Mouse (Mus musculus): ENCODE measurements at regions not wholly inside any gene's neighbourhood (a gene's known extent, or its start where the extent isn't known, plus 50 kb on each side); places are given as distances from the start of the nearest gene placed in this dataset.

DNA sequence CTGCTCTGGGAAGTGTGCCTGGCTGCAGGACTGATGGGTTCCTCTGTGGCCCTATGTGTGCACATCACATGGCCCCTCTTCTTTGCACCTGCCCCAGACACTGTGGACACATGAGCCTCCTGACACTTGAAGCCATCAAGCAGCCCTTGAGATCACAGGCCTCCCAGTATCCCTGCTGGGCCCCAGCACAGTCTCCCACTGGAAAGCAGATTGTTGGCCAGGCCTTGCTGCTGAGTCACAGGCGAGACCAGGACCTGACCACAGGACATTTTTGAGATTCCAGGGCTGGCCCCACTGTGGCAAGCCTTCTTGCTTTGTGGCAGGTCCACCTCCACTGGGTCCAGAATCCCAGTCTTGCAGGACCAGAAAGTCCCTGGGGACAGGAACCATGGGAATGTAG lies 105.5 kb upstream of the Ccnd1 start:
- in situ Hi-C loops (cut with MboI; ENCODE audit: low sequenced_read_pairs in 2 of 2, unreplicated experiment in 2 of 2), result no loop called here
- H3K9me3 ChIP-seq (ENCODE audit: control insufficient read depth, insufficient read depth, low read depth, low read length), result no peaks in the 10 kb centered on the region
- no peak for DNase-seq (ENCODE audit: low read depth, low spot score)
- TF ChIP-seq MAFK (IDR thresholded peaks at IDR 0.05; ENCODE audit: insufficient read depth, low read depth, low read length) (no peak), CHD2 (IDR thresholded peaks at IDR 0.05; ENCODE audit: low read depth, low read length) (no peak), ZNF384 (IDR thresholded peaks at IDR 0.05; ENCODE audit: low read depth, low read length) (no peak), HCFC1 (IDR thresholded peaks at IDR 0.05; ENCODE audit: borderline replicate concordance, insufficient read depth, low read length) (no peak), ZC3H11A (IDR thresholded peaks at IDR 0.05; ENCODE audit: borderline replicate concordance, low read depth, low read length) (no peak)
- no peak overlapping the region for H3K4me3 ChIP-seq (ENCODE audit: insufficient read depth in 1 of 2, low read depth in 1 of 2, low read length in 2 of 2, poor library complexity in 1 of 2, severe bottlenecking in 1 of 2)
- H3K27ac ChIP-seq (ENCODE audit: insufficient read depth, low read depth, low read length, poor library complexity, severe bottlenecking), result no peak overlapping the region
- no peak overlapping the region for H3K9ac ChIP-seq (ENCODE audit: insufficient read depth, low read depth, low read length, poor library complexity, severe bottlenecking)
- peaks cover 0 to 9% of the 10 kb centered on the region in 2 experiments; a peak in 1 of 4 replicates for H3K4me1 ChIP-seq (ENCODE audit: control insufficient read depth in 2 of 2, insufficient read depth in 2 of 2, low read length in 2 of 2, poor library complexity in 1 of 2)
- no peaks in the 10 kb centered on the region for H3K36me3 ChIP-seq (ENCODE audit: control insufficient read depth, insufficient read depth, low read length, poor library complexity, severe bottlenecking)

DNA sequence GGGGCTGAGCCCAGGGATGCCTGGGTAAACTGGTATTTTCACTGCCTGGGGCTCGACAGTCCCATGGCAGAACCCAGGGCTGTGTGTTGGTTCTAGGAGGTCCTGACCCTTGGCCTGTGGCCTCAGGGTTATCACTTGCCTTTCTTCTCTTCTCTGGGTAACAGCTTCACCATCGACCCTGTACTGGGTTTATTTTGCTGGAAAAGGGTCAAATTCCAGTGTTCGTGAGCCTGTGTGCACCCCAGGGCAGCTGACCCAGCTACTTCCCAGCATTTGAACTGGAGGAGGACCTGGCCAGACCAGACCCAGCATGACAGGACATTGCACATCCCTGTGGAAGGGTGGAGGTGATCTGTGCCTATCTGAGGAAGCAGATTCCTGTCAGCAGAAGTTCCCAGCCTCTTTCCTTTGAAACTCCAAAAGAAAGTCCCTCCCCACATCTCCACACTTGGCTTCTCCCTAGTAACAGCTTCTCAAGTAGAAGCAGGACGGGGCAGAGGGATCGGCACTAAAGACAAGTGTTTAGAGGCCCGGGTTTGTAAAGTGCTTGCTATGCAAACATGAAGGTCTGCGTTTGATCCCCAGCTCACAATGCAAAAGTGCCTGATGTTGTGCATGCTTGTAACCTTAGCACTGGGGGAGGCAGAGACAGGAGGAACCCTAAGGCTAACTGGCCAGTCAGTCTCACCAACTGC lies 103.9 kb upstream of the Ccnd1 start:
- Histone ChIP-seq H3K4me3 (ENCODE audit: insufficient read depth in 1 of 2, low read depth in 1 of 2, low read length in 2 of 2, poor library complexity in 1 of 2, severe bottlenecking in 1 of 2) (no peak overlapping the region), H3K36me3 (ENCODE audit: control insufficient read depth, insufficient read depth, low read length, poor library complexity, severe bottlenecking) (no peaks in the 10 kb centered on the region), H3K4me1 (ENCODE audit: control insufficient read depth in 2 of 2, insufficient read depth in 2 of 2, low read length in 2 of 2, poor library complexity in 1 of 2) (peaks cover 0 to 7% of the 10 kb centered on the region in 2 experiments; a peak in 1 of 4 replicates), H3K9me3 (ENCODE audit: control insufficient read depth, insufficient read depth, low read depth, low read length) (no peaks in the 10 kb centered on the region), H3K27ac (ENCODE audit: insufficient read depth, low read depth, low read length, poor library complexity, severe bottlenecking) (no peak overlapping the region), H3K9ac (ENCODE audit: insufficient read depth, low read depth, low read length, poor library complexity, severe bottlenecking) (no peak overlapping the region)
- in situ Hi-C loops (cut with MboI; ENCODE audit: low sequenced_read_pairs in 2 of 2, unreplicated experiment in 2 of 2), result no loop called here
- TF ChIP-seq MAFK (IDR thresholded peaks at IDR 0.05; ENCODE audit: insufficient read depth, low read depth, low read length), result no peak
- TF ChIP-seq HCFC1 (IDR thresholded peaks at IDR 0.05; ENCODE audit: borderline replicate concordance, insufficient read depth, low read length), result no peak
- no peak for TF ChIP-seq ZNF384 (IDR thresholded peaks at IDR 0.05; ENCODE audit: low read depth, low read length)
- no peak for TF ChIP-seq ZC3H11A (IDR thresholded peaks at IDR 0.05; ENCODE audit: borderline replicate concordance, low read depth, low read length)
- TF ChIP-seq CHD2 (IDR thresholded peaks at IDR 0.05; ENCODE audit: low read depth, low read length), result no peak
- DNase-seq (ENCODE audit: low read depth, low spot score), result no peak

DNA sequence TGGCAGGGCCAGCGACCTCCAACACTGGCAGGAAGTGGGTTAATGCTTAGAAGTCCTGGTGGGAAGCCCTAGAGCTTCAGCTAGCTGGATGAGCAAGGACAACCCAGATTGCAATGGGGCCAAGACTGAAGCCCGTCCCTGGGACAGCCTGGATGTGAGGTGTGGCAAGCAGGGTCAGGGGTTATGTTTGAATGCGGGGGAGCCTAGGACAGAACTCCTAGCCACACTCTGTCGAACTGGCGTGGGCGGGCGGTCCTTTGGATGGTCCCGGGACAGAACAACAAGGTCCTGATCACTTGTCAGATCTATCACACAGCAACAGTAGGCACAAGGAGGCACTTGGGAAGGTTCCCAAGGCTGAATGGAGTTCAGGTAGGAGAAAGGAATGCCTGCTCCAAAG lies 101.1 kb upstream of the Ccnd1 start:
- in situ Hi-C loops (cut with MboI; ENCODE audit: low sequenced_read_pairs in 2 of 2, unreplicated experiment in 2 of 2), result no loop called here
- Histone ChIP-seq H3K36me3 (ENCODE audit: control insufficient read depth, insufficient read depth, low read length, poor library complexity, severe bottlenecking) (no peaks in the 10 kb centered on the region), H3K4me3 (ENCODE audit: insufficient read depth in 1 of 2, low read depth in 1 of 2, low read length in 2 of 2, poor library complexity in 1 of 2, severe bottlenecking in 1 of 2) (no peak overlapping the region), H3K9me3 (ENCODE audit: control insufficient read depth, insufficient read depth, low read depth, low read length) (no peaks in the 10 kb centered on the region), H3K9ac (ENCODE audit: insufficient read depth, low read depth, low read length, poor library complexity, severe bottlenecking) (no peak overlapping the region), H3K4me1 (ENCODE audit: control insufficient read depth in 2 of 2, insufficient read depth in 2 of 2, low read length in 2 of 2, poor library complexity in 1 of 2) (peaks cover 0 to 3% of the 10 kb centered on the region in 2 experiments; a peak in 1 of 4 replicates), H3K27ac (ENCODE audit: insufficient read depth, low read depth, low read length, poor library complexity, severe bottlenecking) (no peak overlapping the region)
- TF ChIP-seq HCFC1 (IDR thresholded peaks at IDR 0.05; ENCODE audit: borderline replicate concordance, insufficient read depth, low read length) (no peak), MAFK (IDR thresholded peaks at IDR 0.05; ENCODE audit: insufficient read depth, low read depth, low read length) (no peak)
- no peak for DNase-seq (ENCODE audit: low read depth, low spot score)

DNA sequence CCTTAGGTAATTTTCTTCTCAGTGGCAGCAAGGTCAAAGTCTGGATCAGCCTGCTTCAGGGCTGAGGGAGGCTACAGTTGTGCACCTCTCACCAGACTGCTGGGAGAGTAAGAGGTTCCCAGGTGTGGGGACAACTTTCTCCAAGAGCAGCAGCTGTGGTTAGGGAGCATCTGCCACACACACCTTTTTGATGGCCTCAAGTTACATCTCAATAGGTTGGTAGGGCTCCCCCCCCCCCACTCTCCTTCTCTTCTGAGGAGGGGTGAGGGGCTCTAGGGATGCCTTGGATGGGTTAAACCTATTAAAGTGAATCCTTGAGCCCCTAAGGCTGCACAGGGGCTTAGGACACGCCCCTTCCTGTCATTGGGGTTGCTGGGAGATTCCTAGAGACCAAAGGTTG lies 94.7 kb upstream of the Ccnd1 start:
- no peaks in the 10 kb centered on the region for H3K9me3 ChIP-seq (ENCODE audit: control insufficient read depth, insufficient read depth, low read depth, low read length)
- DNase-seq (ENCODE audit: low read depth, low spot score), result peak; percentile 63
- in situ Hi-C loops (cut with MboI; ENCODE audit: low sequenced_read_pairs in 2 of 2, unreplicated experiment in 2 of 2), result no loop called here
- peak overlapping the region; percentile 74; the same call in 1 of the 2 replicates for H3K27ac ChIP-seq (ENCODE audit: insufficient read depth, low read depth, low read length, poor library complexity, severe bottlenecking)
- H3K36me3 ChIP-seq (ENCODE audit: control insufficient read depth, insufficient read depth, low read length, poor library complexity, severe bottlenecking), result no peaks in the 10 kb centered on the region
- no peak overlapping the region for H3K4me3 ChIP-seq (ENCODE audit: insufficient read depth in 1 of 2, low read depth in 1 of 2, low read length in 2 of 2, poor library complexity in 1 of 2, severe bottlenecking in 1 of 2)
- H3K9ac ChIP-seq (ENCODE audit: insufficient read depth, low read depth, low read length, poor library complexity, severe bottlenecking), result no peak overlapping the region
- peaks cover 19 to 25% of the 10 kb centered on the region in 2 experiments for H3K4me1 ChIP-seq (ENCODE audit: control insufficient read depth in 2 of 2, insufficient read depth in 2 of 2, low read length in 2 of 2, poor library complexity in 1 of 2)
- TF ChIP-seq HCFC1 (IDR thresholded peaks at IDR 0.05; ENCODE audit: borderline replicate concordance, insufficient read depth, low read length), result no peak
- TF ChIP-seq MAFK (IDR thresholded peaks at IDR 0.05; ENCODE audit: insufficient read depth, low read depth, low read length), result no peak
- no peak for TF ChIP-seq CHD2 (IDR thresholded peaks at IDR 0.05; ENCODE audit: low read depth, low read length)
- no peak for TF ChIP-seq ZNF384 (IDR thresholded peaks at IDR 0.05; ENCODE audit: low read depth, low read length)
- TF ChIP-seq ZC3H11A (IDR thresholded peaks at IDR 0.05; ENCODE audit: borderline replicate concordance, low read depth, low read length), result no peak
